Mouse (Mus musculus) cerebellum, adult 2 months (tissue): ENCODE data around the gene Tpgs1.

Source experiments
- CTCF ChIP-seq: fragments of 200-500 bp; IDR thresholded peaks from 2 replicates; pipeline ENCODE4 v1.5.1; 2011; ENCODE audit warnings: low read depth, mild to moderate bottlenecking, control low read depth, low read length, moderate library complexity, borderline replicate concordance; ENCODE audit not compliant: insufficient read depth
- POLR2A ChIP-seq: fragments of 200-500 bp; IDR thresholded peaks from 2 replicates; pipeline ENCODE4 v1.6.1; 2011; ENCODE audit warnings: low read length, control low read depth, borderline replicate concordance; ENCODE audit not compliant: insufficient read depth

GRCm38 (mm10) chr10:79638486-79639204 lies 30.5 kb upstream of the Tpgs1 start:
- TF ChIP-seq CTCF (no peak), POLR2A (no peak)
